Mouse (Mus musculus): ENCODE results near the gene Lrrc41.

DNA sequence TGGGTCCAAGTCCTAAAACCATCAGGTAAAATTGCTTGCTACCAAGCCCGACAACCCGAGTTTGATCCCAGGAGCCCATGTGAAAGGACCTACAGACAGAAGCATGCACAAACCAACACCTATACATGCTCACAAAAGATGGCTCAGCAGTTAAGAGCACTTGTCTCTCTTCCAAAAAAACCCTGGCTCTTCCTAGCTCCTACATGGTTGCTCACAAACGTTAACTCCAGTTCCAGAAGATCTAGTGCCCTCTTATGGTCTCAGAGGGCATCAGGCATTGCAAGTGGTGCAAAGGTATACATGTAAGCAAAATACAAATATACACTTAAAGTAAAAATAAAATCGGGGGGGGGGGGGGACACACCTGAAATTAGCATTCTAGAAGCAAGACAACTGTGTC is 1.9 kb upstream of the Lrrc41 start:
- TF ChIP-seq CTCF (IDR thresholded peaks at IDR 0.05; ENCODE audit: control insufficient read depth, insufficient read depth, low read length): no peak
- no peak for TF ChIP-seq POLR2A (IDR thresholded peaks at IDR 0.05; ENCODE audit: borderline replicate concordance, control insufficient read depth, low read depth, low read length)
